10 mouse cellular contexts compared by ENCODE assay signal in the genomic region with DNA sequence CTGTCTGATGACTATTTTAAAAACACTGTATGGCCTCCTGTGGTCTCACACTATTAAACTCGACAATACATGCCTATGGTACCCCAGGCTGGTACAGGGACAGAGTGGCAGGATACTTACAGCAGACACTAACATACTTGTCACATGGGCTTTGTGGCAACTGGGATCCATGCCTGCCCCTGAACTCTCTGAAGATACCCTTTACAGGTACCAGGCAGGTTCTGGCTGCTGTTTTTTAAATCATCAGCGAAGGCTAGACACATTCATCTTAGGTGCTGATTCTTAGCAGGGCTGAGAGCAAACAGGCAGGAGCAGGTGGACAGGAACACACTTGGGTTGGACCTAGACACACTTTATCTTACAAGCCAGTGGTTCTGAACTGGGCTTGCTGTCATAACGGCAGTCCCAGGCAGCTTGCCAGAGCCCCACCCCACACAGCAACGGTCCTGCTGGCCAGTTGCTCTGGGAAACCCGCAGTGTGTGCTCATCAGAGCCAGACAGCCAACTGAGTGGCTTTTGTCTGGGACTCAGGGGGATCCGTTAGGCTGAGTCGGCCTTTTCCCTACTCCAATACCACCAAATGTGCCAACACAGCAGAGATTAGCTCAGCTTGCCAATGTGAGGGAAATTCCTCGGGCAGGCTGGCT. TPM values are rescaled to one million over a fixed set of nuclear protein-coding genes. Genes with fewer than 3 reads are reported as not detected.
DNase-seq lines count a peak whose midpoint lies in the region; ATAC-seq and TF ChIP-seq lines count a peak whose summit lies in the region.
"Had no signal": no experiment of that assay in that cellular context is flagged by ENCODE, and none has a peak within 500 bp of the region (broad histone marks: within the 10 kb centered on the region; RNA-seq: fewer than 3 reads in every experiment).

No protein-coding gene starts in this region.

- peaks cover 66% of the 10 kb centered on the region for H3K36me3 ChIP-seq in midbrain, postnatal 0 days (ENCODE audit: insufficient read depth, low read length)

- H3K27ac ChIP-seq in midbrain, postnatal 0 days (ENCODE audit: low read depth, low read length) = no peak overlapping the region
- H3K27ac ChIP-seq: embryonic facial prominence, embryonic 12.5 days had no signal

- no peak overlapping the region for H3K9ac ChIP-seq in midbrain, postnatal 0 days (replicated peaks; ENCODE audit: low read length, poor library complexity, severe bottlenecking)
- H3K9ac ChIP-seq: embryonic facial prominence, embryonic 12.5 days had no signal

- no peak for TF ChIP-seq CTCF in midbrain, postnatal 0 days (IDR thresholded peaks at IDR 0.05)

- H3K9me3 ChIP-seq in midbrain, postnatal 0 days (ENCODE audit: low read length) = no peaks in the 10 kb centered on the region
- H3K9me3 ChIP-seq: embryonic facial prominence, embryonic 12.5 days had no signal

- H3K4me3 ChIP-seq in midbrain, postnatal 0 days (ENCODE audit: low read depth, low read length) = no peak overlapping the region
- H3K4me3 ChIP-seq: embryonic facial prominence, embryonic 12.5 days had no signal

- peak; percentile 68 for ATAC-seq in midbrain, postnatal 0 days (ENCODE audit: low FRiP score)
- ATAC-seq in monocyte, adult 5-6 weeks (replicated peaks; ENCODE audit: insufficient number of reproducible peaks, low FRiP score, low TSS enrichment, poor library complexity, severe bottlenecking) = no peak

- peak; percentile 26 to 31 for DNase-seq in cerebellum, adult 18-20 months
- no peak for DNase-seq in cerebellum, adult 11 months
- DNase-seq in ovary, adult 18-20 months (ENCODE audit: low spot score) = peak; percentile 24
- no peak for DNase-seq in ovary, postnatal 10 days (ENCODE audit: low spot score)
- DNase-seq in gastrocnemius, postnatal 25 days = peak; percentile 62
- DNase-seq in layer of hippocampus, adult 9-11 months = peak; percentile 49
- DNase-seq in midbrain, postnatal 0 days (ENCODE audit: low spot score) = peak; percentile 85

- no peaks in the 10 kb centered on the region for H3K4me1 ChIP-seq in midbrain, postnatal 0 days (ENCODE audit: insufficient read depth, low read length)
- H3K4me1 ChIP-seq: embryonic facial prominence, embryonic 12.5 days had no signal

- no peaks in the 10 kb centered on the region for H3K27me3 ChIP-seq in midbrain, postnatal 0 days (ENCODE audit: insufficient read depth, low read length)
- H3K27me3 ChIP-seq: embryonic facial prominence, embryonic 12.5 days had no signal

- WGBS in midbrain, postnatal 0 days = 68% methylated on average over 8 of the region's 8 CpGs

- no peak overlapping the region for H3K4me2 ChIP-seq in midbrain, postnatal 0 days (ENCODE audit: low read depth, low read length, poor library complexity, severe bottlenecking)
- H3K4me2 ChIP-seq: embryonic facial prominence, embryonic 12.5 days had no signal

RNA-seq across cellular contexts. Expression of gene Nap1l4, which starts 8.2 kb away (rescaled TPM):
- 100 to 1,000 TPM; 167 to 174 TPM for total RNA-seq in gastrocnemius, postnatal 25 days (2021)
- total RNA-seq in midbrain, postnatal 0 days (2014; rRNA removed) = 138 and 173 TPM in 2 replicates
- 258 and 263 TPM in 2 replicates for polyA plus RNA-seq in midbrain, postnatal 0 days (2015; fragmentation: Nextera tagmentation; extraction: Ambion mirVana)
- total RNA-seq in monocyte, adult 5-6 weeks (2017) = 121 to 136 TPM (median 124 TPM) in 3 replicates

RNA-seq across cellular contexts. Expression of gene Cars, which starts 42.8 kb away (rescaled TPM):
- total RNA-seq in gastrocnemius, postnatal 25 days (2021) = 10 to 100 TPM; 32.7 to 32.9 TPM
- total RNA-seq in midbrain, postnatal 0 days (2014; rRNA removed) = 44.5 and 63.0 TPM in 2 replicates
- polyA plus RNA-seq in midbrain, postnatal 0 days (2015; fragmentation: Nextera tagmentation; extraction: Ambion mirVana) = 75.4 and 76.2 TPM in 2 replicates
- total RNA-seq in monocyte, adult 5-6 weeks (2017) = 19.9 to 54.1 TPM (median 40.4 TPM) in 3 replicates

RNA-seq across cellular contexts. Expression of gene Phlda2, which starts 54.1 kb away (rescaled TPM):
- total RNA-seq in gastrocnemius, postnatal 25 days (2021) = not detected
- 10.0 TPM in 1 of 2 replicates, not detected in the other for total RNA-seq in midbrain, postnatal 0 days (2014; rRNA removed)
- polyA plus RNA-seq in midbrain, postnatal 0 days (2015; fragmentation: Nextera tagmentation; extraction: Ambion mirVana) = 0.51 TPM in 1 of 2 replicates, not detected in the other
- total RNA-seq in monocyte, adult 5-6 weeks (2017) = not detected in 3 replicates
- total RNA-seq: left cerebral cortex, adult 8-10 months had no signal

Comparison
In these comparisons a context has a peak if more than half of its experiments do, and no peak if none do; other contexts are left out.
1. DNase-seq: peak in cerebellum, adult 18-20 months (2 of 2), ovary, adult 18-20 months (single experiment), gastrocnemius, postnatal 25 days (single experiment), layer of hippocampus, adult 9-11 months (single experiment) and midbrain, postnatal 0 days (single experiment); none in cerebellum, adult 11 months (single experiment) and ovary, postnatal 10 days (single experiment).